Mouse (Mus musculus) E14TG2a.4 (cell line): ENCODE measurements around the gene Gls.

Source experiments
- H3K27me3 ChIP-seq: 2 replicates; pipeline ENCODE4 v1.6.1; 2014; ENCODE audit warnings: low read length, control low read depth; ENCODE audit not compliant: insufficient read depth
- H3K36me3 ChIP-seq: 2 replicates; pipeline ENCODE4 v1.6.1; 2014; ENCODE audit warnings: low read length, control low read depth; ENCODE audit not compliant: insufficient read depth
- H3K4me1 ChIP-seq: replicated peaks from 2 replicates; pipeline ENCODE4 v1.6.1; 2014; ENCODE audit warnings: low read depth, low read length, control low read depth
- H3K4me3 ChIP-seq: replicated peaks from 2 replicates; pipeline ENCODE4 v1.5.1; 2014; ENCODE audit warnings: mild to moderate bottlenecking, low read length
- H3K9me3 ChIP-seq: 2 replicates; pipeline ENCODE4 v1.6.1; 2014; ENCODE audit warnings: low read length, control low read depth
- CTCF ChIP-seq: conservative IDR thresholded peaks from 2 replicates; pipeline ENCODE4 v1.5.1; 2014; ENCODE audit warnings: low read length
- NANOG ChIP-seq: IDR thresholded peaks from 2 replicates; pipeline ENCODE4 v1.6.1; 2014; ENCODE audit warnings: borderline replicate concordance, low read length, mixed read lengths
- POU5F1 ChIP-seq: IDR thresholded peaks from 2 replicates; pipeline ENCODE4 v1.6.1; 2014; ENCODE audit warnings: low read length, borderline replicate concordance

Gls gene

GRCm38 (mm10) chr1:52268006-52268405, 35.0 kb upstream of the Gls start:
- Histone ChIP-seq H3K9me3 (no peaks in the 10 kb centered on the region), H3K27me3 (no peaks in the 10 kb centered on the region), H3K36me3 (no peaks in the 10 kb centered on the region), H3K4me1 (peaks cover 5% of the 10 kb centered on the region), H3K4me3 (no peak overlapping the region)
- TF ChIP-seq NANOG (no peak), POU5F1 (no peak), CTCF (no peak)

- peaks cover 5% of the 10 kb centered on the region for H3K4me1 ChIP-seq
- H3K4me3 ChIP-seq, result no peak overlapping the region
- H3K27me3 ChIP-seq, result peaks cover 2% of the 10 kb centered on the region; the same call in 1 of the 2 replicates
- H3K9me3 ChIP-seq, result no peaks in the 10 kb centered on the region
- H3K36me3 ChIP-seq, result no peaks in the 10 kb centered on the region
- TF ChIP-seq CTCF (peak; percentile 41; the same call in 1 of the 2 replicates), NANOG (no peak)
Observed at GRCm38 (mm10) chr1:52267606-52268005, 34.6 kb upstream of the Gls start.

GRCm38 (mm10) chr1:52265886-52266516, 33.0 kb upstream of the Gls start:
- no peak for TF ChIP-seq CTCF
- no peak for TF ChIP-seq NANOG
- Histone ChIP-seq H3K9me3 (no peaks in the 10 kb centered on the region), H3K4me3 (no peak overlapping the region), H3K36me3 (no peaks in the 10 kb centered on the region), H3K27me3 (peaks cover 2% of the 10 kb centered on the region; the same call in 1 of the 2 replicates), H3K4me1 (peaks cover 5% of the 10 kb centered on the region)

GRCm38 (mm10) chr1:52264290-52264689, 31.3 kb upstream of the Gls start:
- Histone ChIP-seq H3K9me3 (no peaks in the 10 kb centered on the region), H3K4me3 (no peak overlapping the region), H3K27me3 (peaks cover 2% of the 10 kb centered on the region; the same call in 1 of the 2 replicates), H3K4me1 (no peaks in the 10 kb centered on the region), H3K36me3 (no peaks in the 10 kb centered on the region)
- TF ChIP-seq NANOG, result no peak
- TF ChIP-seq CTCF, result no peak
- no peak for TF ChIP-seq POU5F1

- Histone ChIP-seq H3K27me3 (peaks cover 2% of the 10 kb centered on the region; the same call in 1 of the 2 replicates), H3K4me1 (no peaks in the 10 kb centered on the region), H3K4me3 (no peak overlapping the region), H3K9me3 (no peaks in the 10 kb centered on the region), H3K36me3 (no peaks in the 10 kb centered on the region)
- no peak for TF ChIP-seq CTCF
- no peak for TF ChIP-seq POU5F1
- no peak for TF ChIP-seq NANOG
Observed at GRCm38 (mm10) chr1:52260354-52261090, 27.5 kb upstream of the Gls start.

- Histone ChIP-seq H3K9me3 (no peaks in the 10 kb centered on the region), H3K4me1 (no peaks in the 10 kb centered on the region), H3K36me3 (no peaks in the 10 kb centered on the region), H3K4me3 (no peak overlapping the region), H3K27me3 (peaks cover 2% of the 10 kb centered on the region; the same call in 1 of the 2 replicates)
- no peak for TF ChIP-seq POU5F1
- TF ChIP-seq NANOG, result no peak
- TF ChIP-seq CTCF, result no peak
Observed at GRCm38 (mm10) chr1:52258006-52258749, 25.1 kb upstream of the Gls start.

- no peak overlapping the region for H3K4me3 ChIP-seq
- no peaks in the 10 kb centered on the region for H3K9me3 ChIP-seq
- no peaks in the 10 kb centered on the region for H3K4me1 ChIP-seq
- H3K36me3 ChIP-seq, result no peaks in the 10 kb centered on the region
- no peaks in the 10 kb centered on the region for H3K27me3 ChIP-seq
- no peak for TF ChIP-seq CTCF
- TF ChIP-seq POU5F1, result no peak
- no peak for TF ChIP-seq NANOG
Observed at GRCm38 (mm10) chr1:52256916-52257315, 23.9 kb upstream of the Gls start.

- no peaks in the 10 kb centered on the region for H3K9me3 ChIP-seq
- no peaks in the 10 kb centered on the region for H3K36me3 ChIP-seq
- no peak overlapping the region for H3K4me3 ChIP-seq
- no peaks in the 10 kb centered on the region for H3K4me1 ChIP-seq
- H3K27me3 ChIP-seq, result no peaks in the 10 kb centered on the region
- TF ChIP-seq CTCF, result no peak
- TF ChIP-seq POU5F1, result no peak
- no peak for TF ChIP-seq NANOG
Observed at GRCm38 (mm10) chr1:52256194-52256593, 23.2 kb upstream of the Gls start.
